Mouse (Mus musculus): ENCODE data around the gene Ephb3.

DNA sequence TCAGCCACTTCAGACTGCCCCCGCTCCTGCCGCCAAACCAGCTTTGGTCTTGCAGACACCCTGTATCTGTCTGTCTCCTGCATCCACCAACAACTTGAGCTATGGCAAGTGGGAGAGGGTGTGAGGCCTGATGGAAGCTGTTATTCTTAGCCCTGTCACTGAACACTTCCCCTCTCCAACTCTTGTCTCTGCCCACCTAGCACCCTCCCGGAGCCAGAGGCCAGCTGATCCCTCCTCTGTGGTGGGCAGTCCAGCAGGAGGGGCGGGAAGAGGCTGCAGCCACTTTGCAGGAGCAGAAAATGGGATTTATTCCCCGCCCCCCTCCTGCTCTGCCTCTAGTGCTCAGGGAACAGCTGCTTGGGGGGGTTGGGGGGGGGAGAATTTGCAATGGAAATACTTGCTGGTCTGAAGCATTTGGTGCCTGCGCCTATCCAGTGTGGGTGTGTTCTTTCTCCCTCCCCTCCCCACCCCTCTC is 67.3 kb downstream of the Ephb3 start:
- TF ChIP-seq CTCF (IDR thresholded peaks at IDR 0.05; ENCODE audit: insufficient read depth, low read depth, low read length) (no peak), POLR2A (IDR thresholded peaks at IDR 0.05; ENCODE audit: insufficient read depth, low read depth, low read length) (no peak)
